Mouse (Mus musculus): ENCODE results near the gene Vav3. TPM values are rescaled to one million over a fixed set of nuclear protein-coding genes. Genes with fewer than 3 reads are reported as not detected.
A peak's percentile ranks its signal among the peaks of the same experiment; 100 is the strongest.

The Vav3 gene
- polyA plus RNA-seq, 1 experiment from 2014 or later, result 13.8 TPM

DNA sequence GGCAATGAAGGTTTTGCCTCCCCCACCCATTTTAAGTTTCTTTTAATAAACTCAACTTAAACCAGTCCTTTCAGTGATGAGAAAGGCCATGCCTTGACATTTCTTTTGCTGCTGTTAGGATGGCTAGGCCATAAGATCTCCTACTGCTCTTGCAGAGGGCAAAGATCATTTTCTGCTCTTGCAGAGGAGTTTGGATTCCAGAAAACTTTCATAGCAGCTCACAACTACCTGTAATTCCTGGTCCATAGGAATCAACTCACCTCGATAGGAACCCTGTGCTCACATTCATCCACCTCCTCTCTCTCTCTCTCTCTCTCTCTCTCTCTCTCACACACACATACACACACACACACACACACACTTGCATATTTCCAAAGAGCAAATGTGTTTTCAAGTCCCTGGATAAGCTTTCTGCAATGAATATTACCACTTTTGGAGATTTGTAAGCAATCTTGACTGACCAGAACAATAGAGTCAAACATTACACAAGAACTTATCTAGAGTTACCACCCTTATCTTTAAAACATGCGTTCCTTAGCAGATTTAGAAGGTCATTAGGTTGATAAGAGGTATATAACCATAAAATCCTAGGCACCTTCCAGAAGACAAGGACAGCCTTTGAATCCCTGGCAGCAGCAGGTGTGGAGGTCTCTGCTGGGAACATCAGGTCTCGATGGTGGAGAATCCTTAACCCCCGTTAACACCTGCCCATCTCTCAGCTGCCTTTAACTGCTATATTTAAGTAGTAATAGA lies 260.4 kb downstream of the Vav3 start:
- Histone ChIP-seq H3K4me2 (no peak overlapping the region), H3K36me3 (no peaks in the 10 kb centered on the region), H3K9ac (no peak overlapping the region), H3K4me3 (no peak overlapping the region), H3K27me3 (no peaks in the 10 kb centered on the region), H3K4me1 (0 out of 2 replicates have a peak, but pooled peaks cover 4% of the 10 kb centered on the region), H3K27ac (no peak overlapping the region), H3K9me3 (no peaks in the 10 kb centered on the region)
- WGBS, result 84% methylated on average over 4 of the region's 4 CpGs
- ATAC-seq (ENCODE audit: insufficient number of reproducible peaks, insufficient read depth, low FRiP score, low TSS enrichment, low read depth), result no peak

DNA sequence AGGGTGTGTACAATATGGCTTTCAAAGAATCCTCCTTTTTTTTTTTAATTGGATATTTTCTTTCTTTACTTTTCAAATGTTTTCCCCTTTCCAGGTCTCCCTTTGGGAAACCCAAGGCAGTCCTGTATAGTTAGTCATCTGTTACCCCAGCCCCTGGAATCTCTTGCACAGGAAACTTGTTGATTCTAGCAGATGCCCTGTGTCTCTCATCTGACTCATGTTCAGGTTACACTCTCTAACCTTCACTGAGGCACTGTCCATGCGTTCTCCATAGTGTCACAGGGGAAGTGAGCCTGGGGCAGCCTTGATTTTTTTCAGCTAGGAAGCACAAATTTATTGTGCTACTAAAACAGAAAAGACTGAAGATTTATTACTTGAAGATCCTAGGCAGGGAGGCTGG lies 262.3 kb downstream of the Vav3 start:
- no peak overlapping the region for H3K4me2 ChIP-seq
- no peaks in the 10 kb centered on the region for H3K36me3 ChIP-seq
- H3K27ac ChIP-seq, result no peak overlapping the region
- H3K9me3 ChIP-seq, result no peaks in the 10 kb centered on the region
- H3K4me1 ChIP-seq, result no peaks in the 10 kb centered on the region
- no peak overlapping the region for H3K4me3 ChIP-seq
- no peak for ATAC-seq (ENCODE audit: insufficient number of reproducible peaks, insufficient read depth, low FRiP score, low TSS enrichment, low read depth)
- 60% methylated on average over 1 of the region's 1 CpGs for WGBS
- H3K27me3 ChIP-seq, result no peaks in the 10 kb centered on the region
- H3K9ac ChIP-seq, result no peak overlapping the region

DNA sequence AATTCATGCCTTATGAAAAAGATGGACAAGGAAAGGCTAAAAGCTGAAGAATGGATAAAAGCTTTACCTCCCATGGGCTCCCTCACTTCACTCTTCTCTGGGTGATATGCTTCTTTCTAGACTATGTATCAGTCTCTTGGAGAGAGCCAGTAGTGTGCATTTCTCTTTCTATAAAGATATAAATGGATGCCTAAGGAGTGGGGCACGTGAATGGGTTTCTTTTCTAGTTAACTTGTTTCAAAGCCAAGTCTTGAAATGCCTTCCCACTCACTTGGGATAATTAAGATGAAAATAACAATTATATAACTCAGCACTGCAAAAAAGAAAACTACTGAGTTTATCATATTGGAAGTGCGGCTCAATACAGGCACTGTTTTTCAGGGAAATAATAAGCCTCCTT lies 265.7 kb downstream of the Vav3 start:
- Histone ChIP-seq H3K4me1 (no peaks in the 10 kb centered on the region), H3K4me2 (no peak overlapping the region), H3K4me3 (no peak overlapping the region), H3K27ac (no peak overlapping the region), H3K9ac (no peak overlapping the region), H3K9me3 (no peaks in the 10 kb centered on the region), H3K27me3 (no peaks in the 10 kb centered on the region), H3K36me3 (no peaks in the 10 kb centered on the region)
- ATAC-seq (ENCODE audit: insufficient number of reproducible peaks, insufficient read depth, low FRiP score, low TSS enrichment, low read depth), result no peak
- 73% methylated on average over 2 of the region's 2 CpGs for WGBS

DNA sequence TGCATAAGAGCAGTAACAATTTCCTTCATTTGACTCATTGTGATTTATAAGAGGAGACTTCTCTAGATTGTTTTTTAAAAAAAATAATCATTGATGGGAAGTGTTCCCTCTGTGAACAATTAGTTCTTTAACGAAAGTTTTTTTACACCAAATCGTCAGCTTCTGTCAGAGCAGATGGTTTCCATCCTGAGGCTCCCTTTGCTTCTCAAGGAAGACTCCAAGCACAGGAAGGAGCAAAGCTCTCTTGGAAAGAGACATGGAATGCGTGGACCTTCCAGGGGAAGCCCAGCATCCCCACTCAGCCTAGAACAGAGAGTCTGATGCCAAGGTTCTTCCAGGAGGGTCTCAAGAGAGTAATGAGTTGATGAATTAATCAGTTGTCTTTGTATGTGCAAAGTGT lies 281.3 kb downstream of the Vav3 start:
- Histone ChIP-seq H3K4me2 (no peak overlapping the region), H3K4me1 (peaks cover 9% of the 10 kb centered on the region; the same call in 1 of the 2 replicates), H3K36me3 (no peaks in the 10 kb centered on the region), H3K27ac (peak overlapping the region; percentile 55; the same call in 1 of the 2 replicates), H3K9me3 (no peaks in the 10 kb centered on the region), H3K4me3 (no peak overlapping the region), H3K27me3 (no peaks in the 10 kb centered on the region), H3K9ac (no peak overlapping the region)
- WGBS, result 52% methylated on average over 3 of the region's 3 CpGs
- no peak for ATAC-seq (ENCODE audit: insufficient number of reproducible peaks, insufficient read depth, low FRiP score, low TSS enrichment, low read depth)

DNA sequence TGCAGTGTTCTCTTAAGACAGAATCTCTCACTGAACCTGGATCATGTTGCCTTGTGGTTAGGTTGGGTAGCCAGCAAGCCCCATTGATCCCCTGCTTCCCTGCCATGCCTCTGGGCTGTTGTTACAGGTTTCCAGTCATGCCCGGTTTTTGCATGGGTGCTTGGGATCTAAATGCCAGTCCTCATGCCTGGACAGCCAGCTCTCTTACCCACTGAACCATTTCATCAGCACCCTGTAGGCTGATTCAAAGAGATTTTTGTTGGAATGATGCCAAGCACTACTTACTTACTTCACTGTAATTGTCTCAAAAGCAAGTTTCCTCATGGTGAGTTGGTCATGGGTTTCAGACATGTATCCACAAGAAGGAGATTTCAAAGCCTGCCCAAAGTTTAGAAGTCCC lies 281.9 kb downstream of the Vav3 start:
- Histone ChIP-seq H3K9me3 (no peaks in the 10 kb centered on the region), H3K9ac (no peak overlapping the region), H3K27ac (peak overlapping the region; percentile 55; the same call in 1 of the 2 replicates), H3K36me3 (no peaks in the 10 kb centered on the region), H3K4me3 (no peak overlapping the region), H3K4me1 (peaks cover 9% of the 10 kb centered on the region; the same call in 1 of the 2 replicates), H3K4me2 (no peak overlapping the region), H3K27me3 (no peaks in the 10 kb centered on the region)
- peak; percentile 92 for ATAC-seq (ENCODE audit: insufficient number of reproducible peaks, insufficient read depth, low FRiP score, low TSS enrichment, low read depth)
- 50% methylated on average over 1 of the region's 1 CpGs for WGBS

DNA sequence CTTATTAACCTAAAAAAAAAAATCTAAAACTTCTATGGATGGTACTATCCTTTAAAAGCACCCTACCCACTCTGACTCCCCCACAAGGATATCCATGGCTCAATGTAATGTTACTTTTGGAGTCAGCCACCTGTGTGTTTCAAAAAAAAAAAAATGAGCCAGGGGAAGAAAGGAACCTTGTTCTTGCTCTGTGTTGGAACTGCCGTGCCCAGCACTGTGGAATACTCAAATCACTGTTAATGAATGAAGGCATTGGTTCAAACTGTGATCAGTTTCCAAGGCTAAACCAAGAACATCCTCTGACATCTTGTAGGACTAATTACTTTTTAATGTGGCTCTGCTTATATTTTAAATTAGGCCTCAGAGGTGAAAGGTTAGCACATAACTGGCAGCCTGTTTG lies 282.4 kb downstream of the Vav3 start:
- Histone ChIP-seq H3K4me1 (peaks cover 9% of the 10 kb centered on the region; the same call in 1 of the 2 replicates), H3K9ac (no peak overlapping the region), H3K27me3 (no peaks in the 10 kb centered on the region), H3K9me3 (no peaks in the 10 kb centered on the region), H3K4me2 (no peak overlapping the region), H3K4me3 (no peak overlapping the region), H3K36me3 (no peaks in the 10 kb centered on the region), H3K27ac (peak overlapping the region; percentile 34; the same call in 1 of the 2 replicates)
- 18% methylated on average over 1 of the region's 1 CpGs for WGBS
- ATAC-seq (ENCODE audit: insufficient number of reproducible peaks, insufficient read depth, low FRiP score, low TSS enrichment, low read depth), result peak; percentile 48; the same call in 1 of the 2 replicates

DNA sequence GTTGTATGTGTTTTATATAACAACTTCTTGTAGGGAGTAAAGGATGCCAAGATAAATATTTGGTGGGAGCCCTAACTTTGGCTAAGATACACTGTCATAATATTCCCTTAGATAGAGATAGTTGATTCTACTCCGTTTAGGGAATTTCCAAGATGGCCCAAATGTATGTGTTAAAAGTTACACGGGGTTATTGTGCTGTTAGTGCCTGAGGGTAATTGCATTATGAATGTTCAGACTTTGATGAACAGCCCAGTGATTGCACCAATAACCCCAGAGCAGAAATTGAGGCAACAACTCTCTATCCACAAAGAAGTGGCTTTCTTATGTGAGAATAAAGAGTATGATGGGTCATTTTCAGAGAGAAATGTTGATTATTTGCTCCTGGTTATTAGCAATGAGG lies 283.3 kb downstream of the Vav3 start:
- H3K4me3 ChIP-seq, result no peak overlapping the region
- H3K36me3 ChIP-seq, result no peaks in the 10 kb centered on the region
- H3K27ac ChIP-seq, result no peak overlapping the region
- ATAC-seq (ENCODE audit: insufficient number of reproducible peaks, insufficient read depth, low FRiP score, low TSS enrichment, low read depth), result no peak
- H3K27me3 ChIP-seq, result no peaks in the 10 kb centered on the region
- no peaks in the 10 kb centered on the region for H3K9me3 ChIP-seq
- H3K9ac ChIP-seq, result no peak overlapping the region
- peaks cover 9% of the 10 kb centered on the region; the same call in 1 of the 2 replicates for H3K4me1 ChIP-seq
- H3K4me2 ChIP-seq, result no peak overlapping the region
- 67% methylated on average over 2 of the region's 2 CpGs for WGBS

DNA sequence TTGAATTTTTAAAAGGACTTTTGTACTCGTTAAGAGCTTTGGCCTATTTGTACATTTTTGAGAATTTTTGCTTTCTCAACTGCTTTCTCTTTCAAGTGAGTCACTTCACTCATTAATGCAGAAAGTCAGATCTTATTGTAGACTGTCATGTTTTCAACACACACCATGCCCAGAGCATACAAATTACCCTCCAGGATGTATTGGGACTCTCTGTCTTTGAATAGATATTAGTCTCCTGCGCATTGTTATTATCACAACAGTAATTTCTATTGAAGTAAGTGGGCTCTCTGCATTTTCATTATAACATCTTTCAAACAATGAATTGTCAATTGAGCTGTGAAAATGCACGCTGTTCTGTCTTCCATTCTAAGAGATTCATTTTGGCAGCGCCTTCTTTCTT lies 295.6 kb downstream of the Vav3 start:
- H3K27me3 ChIP-seq, result no peaks in the 10 kb centered on the region
- no peak overlapping the region for H3K4me3 ChIP-seq
- no peak for ATAC-seq (ENCODE audit: insufficient number of reproducible peaks, insufficient read depth, low FRiP score, low TSS enrichment, low read depth)
- no peaks in the 10 kb centered on the region for H3K36me3 ChIP-seq
- no peak overlapping the region for H3K27ac ChIP-seq
- WGBS, result 83% methylated on average over 4 of the region's 4 CpGs
- H3K9me3 ChIP-seq, result no peaks in the 10 kb centered on the region
- no peak overlapping the region for H3K4me2 ChIP-seq
- H3K4me1 ChIP-seq, result no peaks in the 10 kb centered on the region
- no peak overlapping the region for H3K9ac ChIP-seq

DNA sequence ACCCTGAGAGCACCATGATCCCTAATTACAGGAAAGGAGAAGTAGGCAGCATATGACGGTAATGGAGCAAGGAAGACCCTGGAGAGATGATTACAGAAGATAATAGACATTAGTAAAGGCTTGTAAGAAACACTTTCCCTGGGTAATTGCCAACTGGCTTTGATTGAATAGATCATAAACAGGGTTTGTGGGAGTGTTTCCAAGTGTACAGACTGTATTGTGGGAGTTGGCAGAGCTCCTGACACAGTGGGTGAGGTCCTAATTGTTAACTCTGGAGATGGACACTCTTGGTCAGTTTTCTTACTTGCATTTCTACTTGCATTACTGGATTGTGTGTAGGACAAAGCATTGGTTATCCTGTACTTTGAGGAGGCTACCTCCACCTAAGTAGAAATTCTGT lies 298.9 kb downstream of the Vav3 start:
- H3K36me3 ChIP-seq, result no peaks in the 10 kb centered on the region
- no peaks in the 10 kb centered on the region for H3K27me3 ChIP-seq
- H3K27ac ChIP-seq, result no peak overlapping the region
- no peaks in the 10 kb centered on the region for H3K9me3 ChIP-seq
- H3K9ac ChIP-seq, result no peak overlapping the region
- no peak for ATAC-seq (ENCODE audit: insufficient number of reproducible peaks, insufficient read depth, low FRiP score, low TSS enrichment, low read depth)
- H3K4me3 ChIP-seq, result no peak overlapping the region
- no peak overlapping the region for H3K4me2 ChIP-seq
- H3K4me1 ChIP-seq, result 0 out of 2 replicates have a peak, but pooled peaks cover 2% of the 10 kb centered on the region
- 59% methylated on average over 1 of the region's 1 CpGs for WGBS

DNA sequence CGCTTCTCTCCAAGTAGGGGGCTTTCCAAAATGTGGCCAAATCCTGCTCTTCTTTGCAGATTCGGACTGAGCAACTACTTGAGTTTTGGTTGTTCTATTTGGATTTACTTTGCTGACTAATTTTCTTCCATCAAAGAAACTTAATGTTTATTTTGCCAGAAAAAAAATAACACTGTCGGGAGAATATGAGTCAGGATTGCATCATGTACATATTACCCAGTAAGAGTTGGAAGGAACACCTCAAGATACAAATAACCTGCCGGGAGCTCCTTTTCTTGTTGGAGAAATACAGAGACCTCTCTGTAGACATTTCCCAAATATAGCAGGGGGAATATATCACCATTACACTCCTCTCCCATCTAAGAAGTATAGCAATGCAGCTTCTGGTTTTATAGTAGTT lies 300.3 kb downstream of the Vav3 start:
- H3K36me3 ChIP-seq, result no peaks in the 10 kb centered on the region
- H3K9me3 ChIP-seq, result no peaks in the 10 kb centered on the region
- H3K4me1 ChIP-seq, result 0 out of 2 replicates have a peak, but pooled peaks cover 2% of the 10 kb centered on the region
- WGBS, result 93% methylated on average over 4 of the region's 4 CpGs
- no peak overlapping the region for H3K27ac ChIP-seq
- no peak overlapping the region for H3K4me3 ChIP-seq
- no peak for ATAC-seq (ENCODE audit: insufficient number of reproducible peaks, insufficient read depth, low FRiP score, low TSS enrichment, low read depth)
- no peak overlapping the region for H3K9ac ChIP-seq
- no peak overlapping the region for H3K4me2 ChIP-seq
- no peaks in the 10 kb centered on the region for H3K27me3 ChIP-seq

DNA sequence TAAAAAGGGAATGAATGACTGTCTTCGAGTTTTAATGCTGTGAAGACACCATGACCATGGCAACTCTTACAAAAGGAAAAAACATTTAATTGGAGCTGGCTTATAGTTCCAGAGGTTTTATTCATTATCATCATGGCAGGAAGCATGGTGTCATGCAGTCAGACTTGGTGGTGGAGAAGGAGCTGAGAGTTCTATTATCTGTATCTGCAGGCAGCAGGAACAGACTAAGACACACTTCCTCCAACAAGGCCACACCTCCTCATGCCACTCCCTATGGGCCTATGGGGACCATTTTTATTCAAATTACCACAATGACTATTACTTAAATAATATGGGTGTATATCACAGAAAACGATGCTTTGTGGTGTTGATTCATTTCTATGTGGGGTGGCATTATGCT lies 307.8 kb downstream of the Vav3 start:
- WGBS, result 88% methylated on average over 2 of the region's 2 CpGs

DNA sequence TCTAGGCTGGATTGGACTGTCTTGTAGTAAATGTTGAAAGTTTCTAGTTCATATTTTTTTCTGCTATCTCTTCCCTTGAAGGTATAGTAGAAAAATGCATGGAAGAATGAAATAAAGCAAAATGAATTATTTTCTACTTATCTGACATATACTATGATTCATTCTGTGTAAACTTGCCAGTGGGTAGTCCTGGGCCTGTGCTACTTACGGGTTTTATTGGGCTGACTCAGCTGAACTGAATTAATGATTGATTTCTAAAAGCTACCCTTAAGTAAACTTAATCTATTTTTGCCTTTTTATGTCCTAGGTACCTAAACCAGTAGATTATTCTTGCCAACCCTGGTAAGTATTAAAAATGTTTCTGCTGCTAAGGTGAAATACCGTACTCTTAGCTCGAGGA lies 311.0 kb downstream of the Vav3 start:
- Histone ChIP-seq H3K27me3 (no peaks in the 10 kb centered on the region), H3K27ac (no peak overlapping the region), H3K4me1 (no peaks in the 10 kb centered on the region), H3K4me2 (no peak overlapping the region), H3K9ac (no peak overlapping the region), H3K9me3 (no peaks in the 10 kb centered on the region), H3K36me3 (no peaks in the 10 kb centered on the region), H3K4me3 (no peak overlapping the region)
- WGBS, result 86% methylated on average over 3 of the region's 3 CpGs
- ATAC-seq (ENCODE audit: insufficient number of reproducible peaks, insufficient read depth, low FRiP score, low TSS enrichment, low read depth), result no peak

More for the DNA sequence above, 307.8 kb downstream of the Vav3 start:
- Histone ChIP-seq H3K4me2 (no peak overlapping the region), H3K27me3 (no peaks in the 10 kb centered on the region), H3K4me3 (no peak overlapping the region), H3K9ac (no peak overlapping the region), H3K36me3 (no peaks in the 10 kb centered on the region), H3K27ac (no peak overlapping the region), H3K9me3 (no peaks in the 10 kb centered on the region), H3K4me1 (no peaks in the 10 kb centered on the region)
- ATAC-seq (ENCODE audit: insufficient number of reproducible peaks, insufficient read depth, low FRiP score, low TSS enrichment, low read depth), result no peak
